Mouse (Mus musculus) cerebellum, adult 18-20 months (tissue): ENCODE results near the gene Dhx34.
A peak's percentile ranks its signal among the peaks of the same experiment; 100 is the strongest.

Experiments used
- DNase-seq, 2 experiments: peaks; one replicate each; pipeline ENCODE4 v3.0.0; 2021

Dhx34 gene

DNA sequence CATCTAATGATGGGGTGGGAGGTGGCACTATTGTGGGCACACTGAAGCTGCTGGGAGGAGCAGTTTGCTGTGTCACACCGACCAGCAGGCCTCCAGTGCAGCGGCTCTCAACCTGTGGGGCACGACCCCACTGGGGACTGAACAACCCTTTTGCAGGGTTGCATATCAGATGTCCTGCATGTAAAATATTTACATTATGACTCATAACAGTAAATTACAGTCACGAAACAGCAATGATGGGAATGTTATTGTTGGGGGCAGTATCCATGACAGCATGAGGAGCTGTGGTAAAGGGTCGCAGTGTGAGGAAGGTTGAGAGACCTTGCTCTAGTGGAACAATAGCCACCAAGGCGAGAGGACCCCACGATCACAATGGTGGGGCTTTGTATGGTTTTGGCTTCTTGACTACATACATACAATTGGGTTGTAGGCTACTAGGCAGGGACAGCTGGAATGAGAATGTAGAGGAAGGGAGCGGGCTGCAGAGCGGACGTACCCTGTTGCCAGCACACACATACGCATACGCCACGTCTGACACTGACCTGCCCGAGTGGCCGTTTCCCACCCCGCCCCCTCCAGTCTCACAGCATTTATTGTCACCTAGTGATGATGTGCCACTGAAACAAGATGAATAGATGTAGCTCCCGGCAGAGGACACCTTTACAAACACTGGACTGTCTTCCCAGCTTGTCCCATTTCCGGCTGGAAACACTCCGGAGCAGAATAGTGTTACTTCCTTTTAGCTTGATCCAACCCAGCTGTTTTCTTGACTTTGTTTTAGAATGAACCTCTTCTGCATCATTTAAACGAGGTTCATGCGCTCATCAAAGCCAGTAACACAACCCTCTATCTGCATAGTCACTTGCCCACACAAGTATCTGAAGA lies 12.8 kb downstream of the Dhx34 start:
- no peak for DNase-seq

GRCm38 (mm10) chr7:16207496-16207895 lies 14.3 kb downstream of the Dhx34 start:
- no peak for DNase-seq

DNA sequence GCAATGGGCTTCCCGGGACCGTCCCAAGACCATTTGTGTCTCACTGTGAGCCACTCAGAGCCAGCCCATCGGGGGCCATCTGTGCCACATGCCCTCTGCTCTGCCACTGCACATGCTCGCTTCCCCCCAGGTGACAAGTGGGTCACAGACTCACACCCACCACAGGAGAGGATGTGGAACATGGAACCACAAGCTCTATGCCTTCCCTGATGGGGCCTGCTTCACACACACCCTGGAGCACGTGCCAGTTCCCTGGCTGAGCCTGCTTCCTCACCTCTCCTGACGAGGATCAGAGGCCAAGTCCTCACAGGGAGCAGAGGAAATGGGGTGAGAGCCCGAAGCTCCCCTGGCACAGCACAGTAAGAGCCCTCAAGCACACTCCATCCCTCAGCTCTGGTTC lies 14.8 kb downstream of the Dhx34 start:
- no peak for DNase-seq

DNA sequence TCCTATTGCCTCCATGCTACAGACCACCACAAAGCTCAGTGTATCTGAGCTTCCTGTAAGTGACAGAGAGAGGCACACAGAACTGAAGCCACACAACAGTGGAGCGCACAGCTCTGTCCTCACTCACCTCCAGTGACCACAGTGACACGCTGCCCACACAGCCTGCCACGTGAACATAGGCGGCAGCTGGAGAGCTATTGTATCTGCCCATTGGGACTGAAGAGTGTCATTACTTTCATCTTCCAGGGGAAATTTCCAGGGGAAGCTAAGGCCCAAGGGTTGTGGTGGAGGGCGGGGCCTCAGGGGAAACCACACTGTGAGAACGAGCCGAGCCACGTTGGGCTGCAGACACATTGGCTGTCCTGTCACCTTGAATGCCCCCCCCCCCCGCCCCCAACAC lies 17.0 kb downstream of the Dhx34 start:
- no peak for DNase-seq

DNA sequence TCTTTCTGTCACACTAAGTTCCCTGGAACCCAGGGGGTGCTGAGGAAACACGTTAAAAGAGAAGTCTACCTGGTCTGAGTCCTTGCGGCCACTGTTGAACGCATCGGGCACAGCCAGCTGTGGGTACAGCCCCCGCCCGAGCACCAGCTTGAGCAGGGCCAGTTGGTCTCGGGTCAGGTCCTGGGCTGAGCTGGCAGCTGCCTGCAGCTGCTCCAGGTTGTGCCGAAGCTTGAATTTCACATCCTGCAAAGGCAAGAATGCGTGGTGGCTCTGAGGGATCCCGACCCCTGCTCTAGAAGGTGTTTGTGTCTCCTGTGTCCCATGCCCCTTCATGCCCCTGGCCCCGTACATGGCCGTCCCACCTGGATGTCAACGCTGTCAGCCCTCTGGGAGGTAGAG lies 18.3 kb downstream of the Dhx34 start:
- DNase-seq, result no peak

DNA sequence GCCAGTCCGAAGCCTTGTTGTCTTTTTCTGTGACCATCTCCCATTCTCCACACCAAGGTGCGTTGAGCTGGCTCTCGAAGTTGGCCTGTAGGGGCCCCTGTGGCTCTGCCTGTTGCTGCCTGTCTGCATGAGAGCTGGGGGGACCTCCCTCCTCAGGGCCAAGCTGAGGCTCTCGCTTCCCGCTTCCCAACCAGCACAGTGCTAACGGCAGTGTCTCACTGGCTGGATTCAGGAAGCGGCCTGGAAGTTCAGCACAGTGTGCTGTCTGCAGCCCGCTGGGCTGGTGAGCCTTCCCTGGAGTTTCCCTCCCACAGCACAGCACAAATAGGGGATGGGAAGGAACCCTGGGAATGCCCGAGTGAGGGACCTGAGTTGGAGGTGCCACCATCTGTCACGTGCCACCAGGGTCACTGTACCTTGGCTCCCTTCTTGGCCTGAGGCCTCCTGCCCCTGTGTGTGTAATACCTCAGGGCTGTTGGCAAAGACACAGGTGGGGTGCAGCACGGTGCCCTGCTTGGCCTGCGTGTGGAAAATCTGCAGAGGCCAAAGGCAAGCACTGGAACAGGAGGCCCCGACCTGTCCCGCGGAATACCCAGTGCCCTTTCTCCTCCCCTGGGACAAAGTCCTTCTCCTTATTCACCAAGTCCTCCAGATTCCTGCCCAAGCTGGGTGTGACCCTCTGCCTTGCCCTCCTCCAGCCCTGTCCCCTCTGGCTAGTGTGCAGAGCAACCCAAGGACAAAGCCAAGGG lies 18.9 kb downstream of the Dhx34 start:
- DNase-seq, result no peak

DNA sequence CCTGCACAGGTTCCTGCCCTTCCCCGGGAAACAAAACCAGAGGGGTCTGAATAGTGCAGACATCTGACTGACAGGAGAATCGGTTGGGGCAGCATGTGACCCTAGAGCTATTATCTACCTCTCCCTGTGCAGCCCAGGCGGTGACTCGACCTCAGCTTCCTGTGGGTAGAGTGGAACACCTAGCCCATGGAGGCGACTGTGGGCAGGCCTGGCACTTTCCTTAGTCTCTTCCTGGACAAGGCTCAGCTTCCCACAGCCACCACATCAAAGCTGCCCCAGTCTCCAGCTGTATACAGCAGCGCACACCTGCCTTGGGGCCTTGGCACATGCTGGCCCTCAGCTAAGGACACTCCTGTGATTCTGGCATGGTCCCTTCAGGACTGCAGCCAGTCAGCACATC lies 20.7 kb downstream of the Dhx34 start:
- no peak for DNase-seq

- no peak for DNase-seq
Observed at GRCm38 (mm10) chr7:16198540-16198939, 23.3 kb downstream of the Dhx34 start.

- DNase-seq, result no peak
Observed at GRCm38 (mm10) chr7:16197166-16197565, 24.7 kb downstream of the Dhx34 start.

GRCm38 (mm10) chr7:16196616-16197015 lies 25.2 kb downstream of the Dhx34 start:
- DNase-seq, result no peak

GRCm38 (mm10) chr7:16193702-16194101 lies 28.1 kb downstream of the Dhx34 start:
- no peak for DNase-seq

- DNase-seq, result peak; percentile 77 to 88
Observed at GRCm38 (mm10) chr7:16192315-16192714, 29.5 kb downstream of the Dhx34 start.

DNA sequence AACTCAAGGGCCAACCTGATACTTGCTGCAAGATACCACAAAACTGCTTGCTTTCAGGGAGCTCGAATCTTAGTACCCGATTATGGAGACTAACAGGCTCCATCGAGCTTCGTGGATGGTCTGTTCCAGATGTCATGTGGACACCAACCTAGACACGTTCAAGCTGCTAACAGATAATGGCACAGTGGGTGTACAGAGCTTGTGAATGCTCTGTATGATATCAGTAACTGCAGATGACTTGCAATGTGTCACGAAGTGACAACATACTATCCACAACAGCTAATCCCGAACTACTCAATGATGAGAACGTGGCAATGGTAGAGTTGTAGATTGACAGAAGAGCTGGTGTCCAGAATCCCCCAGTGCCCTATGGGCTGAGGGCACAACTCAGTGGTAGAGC lies 34.3 kb downstream of the Dhx34 start:
- DNase-seq, result no peak

DNA sequence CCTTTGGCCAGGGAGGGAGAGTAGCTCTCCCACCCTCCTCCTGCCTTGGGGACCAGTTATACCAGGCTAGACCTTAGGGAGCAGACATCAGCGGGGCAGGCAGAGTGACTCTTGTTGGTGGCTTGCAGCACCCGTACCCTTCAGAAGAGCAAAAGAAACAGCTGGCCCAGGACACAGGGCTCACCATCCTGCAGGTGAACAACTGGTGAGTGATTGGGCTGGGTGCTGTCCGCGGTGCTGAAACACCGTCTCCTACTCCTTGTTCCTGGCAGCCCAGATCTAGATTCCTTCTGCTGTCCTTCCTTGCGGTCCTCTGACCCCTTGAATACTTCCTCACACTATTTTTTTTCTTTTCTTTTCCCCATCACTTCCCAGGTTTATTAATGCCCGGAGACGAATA lies 38.2 kb downstream of the Dhx34 start:
- no peak for DNase-seq

DNA sequence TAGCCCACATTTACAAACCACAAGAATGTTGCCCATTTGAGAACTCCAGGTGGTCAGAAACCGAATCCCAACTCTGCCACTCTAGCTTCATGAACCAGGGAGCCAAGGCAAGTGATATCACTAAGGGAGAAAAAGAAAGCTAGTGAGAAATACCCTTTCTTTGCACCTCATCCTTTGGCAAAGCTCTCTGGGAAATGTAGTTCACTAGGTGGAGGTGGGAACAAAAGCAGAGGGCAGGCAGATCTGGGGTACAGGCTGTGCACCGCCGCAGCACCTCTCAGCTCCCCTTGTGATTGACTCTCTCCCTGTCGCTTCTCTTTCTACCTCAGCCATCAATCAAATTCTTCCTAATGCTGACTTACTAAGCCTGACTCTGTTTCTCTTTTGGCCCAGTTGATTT lies 43.7 kb downstream of the Dhx34 start:
- DNase-seq, result no peak

DNA sequence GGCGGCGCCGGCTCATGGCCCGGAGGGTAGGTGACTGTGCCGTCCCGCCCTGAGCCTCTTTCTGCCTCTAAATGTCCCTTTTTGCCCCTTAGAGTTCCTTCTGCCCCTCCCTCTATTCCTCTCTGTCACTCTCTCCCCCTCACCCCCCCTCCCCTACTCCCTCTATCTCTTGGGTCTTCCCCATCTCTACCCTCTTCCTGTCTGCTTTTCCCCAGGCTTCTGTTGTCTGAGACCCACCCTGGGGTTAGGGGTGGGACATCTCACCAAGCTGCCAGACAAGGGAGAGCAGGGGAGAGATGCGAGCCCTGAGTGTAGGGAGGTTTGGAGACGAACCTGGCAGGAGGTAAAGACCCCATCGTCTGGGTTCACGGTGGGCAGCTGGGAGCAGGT lies 46.3 kb downstream of the Dhx34 start:
- DNase-seq, result peak in 1 of 2 experiments; percentile 37

DNA sequence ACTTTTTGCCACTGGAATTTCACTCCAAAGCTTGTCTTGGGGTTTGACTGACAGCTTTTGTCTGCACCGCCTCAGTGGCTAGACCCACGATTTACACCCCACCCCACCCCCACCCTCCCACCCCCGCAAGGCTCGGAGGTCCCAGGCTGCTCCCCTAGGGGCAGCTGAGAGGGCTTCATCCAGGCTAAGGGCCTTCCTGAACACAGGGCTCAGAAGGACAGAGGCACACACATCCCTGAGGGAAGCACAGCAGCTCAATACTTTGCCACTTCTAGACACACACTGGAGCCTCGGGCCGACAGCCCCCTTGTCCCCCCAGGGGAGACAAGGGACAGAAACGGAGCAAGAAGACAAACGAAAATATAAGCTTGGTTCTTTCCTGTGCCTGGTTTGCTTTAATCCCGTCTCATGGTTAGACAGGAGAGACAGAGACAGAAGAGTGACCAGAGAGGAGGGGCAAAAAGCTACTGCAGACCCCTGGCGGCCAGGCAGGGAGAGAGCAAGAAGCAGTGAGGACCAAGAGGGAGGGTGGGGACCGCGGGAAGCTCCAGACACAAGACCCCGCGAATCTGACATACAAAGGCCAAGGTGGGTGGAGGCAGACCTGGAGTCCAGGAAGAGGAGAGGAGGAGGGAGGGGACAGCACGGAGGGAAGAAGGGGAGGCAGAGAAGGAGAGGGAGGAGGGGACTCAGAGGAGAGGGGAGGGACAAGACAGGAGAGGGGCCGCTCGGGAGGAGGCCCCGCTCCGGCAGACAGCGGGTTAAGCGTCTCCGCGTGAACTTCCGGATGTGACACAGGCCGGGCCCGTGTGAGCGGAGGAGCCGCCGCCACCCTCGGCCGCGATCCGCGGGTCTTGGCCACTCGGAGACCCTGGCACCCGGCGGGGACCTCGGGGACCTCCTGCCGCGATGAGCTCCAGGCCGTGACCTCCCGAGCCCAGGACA lies 47.0 kb downstream of the Dhx34 start, which contains the start of gene Meis3:
Gene Meis3, plus strand, starts transcription at position 494 of the 945 bp plus-strand sequence.
- peak; percentile 60 to 68 for DNase-seq

- DNase-seq, result no peak
Observed at GRCm38 (mm10) chr7:16173146-16173545, 48.7 kb downstream of the Dhx34 start.

DNA sequence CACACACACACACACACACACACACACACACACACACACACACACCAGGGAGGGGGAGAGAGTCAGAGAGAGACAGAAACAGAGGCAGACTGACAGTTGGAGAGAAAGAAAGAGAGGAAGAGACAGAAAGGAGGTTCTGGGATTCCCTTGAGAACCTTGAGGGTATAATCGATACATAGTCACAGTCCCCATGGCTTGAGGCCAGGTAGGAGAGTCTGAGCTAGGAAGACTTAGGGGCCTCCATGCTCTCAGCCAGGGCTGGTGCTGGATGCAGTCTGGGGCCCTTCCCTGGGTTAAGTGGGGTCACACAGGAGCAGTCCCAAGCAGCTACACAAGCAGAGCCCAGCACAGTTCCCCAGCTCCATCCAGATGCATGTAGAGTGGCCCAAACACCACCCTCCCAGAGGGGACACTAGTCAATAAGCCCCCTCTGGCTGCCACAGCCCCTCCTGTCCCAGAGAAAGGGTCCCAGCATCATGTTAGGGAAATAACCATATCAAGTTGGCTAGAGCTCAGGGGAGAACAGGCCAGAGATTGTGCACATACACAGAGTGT lies 49.2 kb downstream of the Dhx34 start:
- peak in 1 of 2 experiments; percentile 31 for DNase-seq

- peak; percentile 42 to 50 for DNase-seq
Observed at GRCm38 (mm10) chr7:16172141-16172581, 49.7 kb downstream of the Dhx34 start.

- DNase-seq, result peak; percentile 24 to 41
Observed at GRCm38 (mm10) chr7:16162036-16162435, 59.8 kb downstream of the Dhx34 start.

GRCm38 (mm10) chr7:16161302-16161701 lies 60.5 kb downstream of the Dhx34 start:
- DNase-seq, result no peak
